Mouse (Mus musculus) stomach, embryonic 14.5 days (tissue): ENCODE results near the gene Cacnb1. TPM values are rescaled to one million over a fixed set of nuclear protein-coding genes. Genes with fewer than 3 reads are reported as not detected.

Source experiments
- ATAC-seq: fragments of 200-750 bp; cut with Nextera tagmentation; 2 replicates; pipeline ENCODE4 v1.8.0; 2017; ENCODE audit warnings: low read depth, moderate TSS enrichment; ENCODE audit not compliant: insufficient number of reproducible peaks, insufficient read depth, low FRiP score
- H3K27ac ChIP-seq: fragments of 300-500 bp; sonication (generic); 2 replicates; pipeline ENCODE4 v1.5.1; 2014; ENCODE audit warnings: mild to moderate bottlenecking, low read length, moderate library complexity, mixed read lengths
- H3K27me3 ChIP-seq: fragments of 300-500 bp; sonication (generic); 2 replicates; pipeline ENCODE4 v1.6.1; 2014; ENCODE audit warnings: low read length, control low read depth, mixed read lengths; ENCODE audit not compliant: control insufficient read depth, insufficient read depth
- H3K36me3 ChIP-seq: fragments of 300-500 bp; sonication (generic); 2 replicates; pipeline ENCODE4 v1.6.1; 2014; ENCODE audit warnings: mild to moderate bottlenecking, control low read depth, low read length, moderate library complexity, mixed read lengths; ENCODE audit not compliant: control insufficient read depth, insufficient read depth
- H3K4me1 ChIP-seq: fragments of 300-500 bp; sonication (generic); 2 replicates; pipeline ENCODE4 v1.6.1; 2014; ENCODE audit warnings: low read length, control low read depth, mixed read lengths; ENCODE audit not compliant: control insufficient read depth, insufficient read depth
- H3K4me2 ChIP-seq: fragments of 300-500 bp; sonication (generic); replicated peaks from 2 replicates; pipeline ENCODE4 v1.6.1; 2014; ENCODE audit warnings: low read depth, low read length, control low read depth
- H3K4me3 ChIP-seq: fragments of 300-500 bp; sonication (generic); 2 replicates; pipeline ENCODE4 v1.5.1; 2014; ENCODE audit warnings: low read depth, low read length, control low read depth
- H3K9ac ChIP-seq: fragments of 300-500 bp; sonication (generic); replicated peaks from 2 replicates; pipeline ENCODE4 v1.6.1; 2014; ENCODE audit warnings: low read depth, mild to moderate bottlenecking, control low read depth, low read length, moderate library complexity, mixed read lengths
- H3K9me3 ChIP-seq: fragments of 300-500 bp; sonication (generic); 2 replicates; pipeline ENCODE4 v1.6.1; 2016; ENCODE audit warnings: low read depth, low read length, control low read depth; ENCODE audit not compliant: control insufficient read depth
- WGBS: fragments of 180-500 bp; shearing (Covaris S2); extraction: QIAGEN DNeasy Blood & Tissue Kit; methylation state at CpG from one replicate; pipeline ENCODE4 v1.1.7; 2014; 5-methylcytosine and 5-hydroxymethylcytosine counted together
- polyA plus RNA-seq: library from polyadenylated mRNA; unstranded; fragments of >200 nt; fragmentation: Nextera tagmentation; extraction: Ambion mirVana; gene quantifications from 2 replicates; pipeline ENCODE4 v1.2.1, GENCODE M21; 2014

Cacnb1 gene
- polyA plus RNA-seq, 1 experiment from 2014 or later, result 7.3 TPM

DNA sequence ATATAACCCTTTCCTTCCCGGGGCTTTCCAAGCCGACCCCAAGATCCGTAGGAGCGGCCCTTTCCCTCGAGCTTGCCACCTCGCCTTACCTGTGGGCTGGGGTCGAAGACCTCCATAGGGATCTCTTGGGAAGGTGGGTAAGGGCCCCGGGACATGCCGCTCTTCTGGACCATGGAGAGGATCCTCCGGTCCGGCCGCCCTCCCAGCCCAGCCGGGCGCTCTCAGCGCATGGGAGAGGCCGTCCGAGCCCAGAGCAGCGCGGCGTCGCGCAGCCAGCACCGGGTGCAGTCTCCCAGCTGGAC is 630 bp downstream of the Cacnb1 start:
- H3K36me3 ChIP-seq, result peaks cover 5% of the 10 kb centered on the region; the same call in 1 of the 2 replicates
- peak overlapping the region; percentile 79 for H3K4me3 ChIP-seq
- ATAC-seq, result no peak
- peaks cover 23% of the 10 kb centered on the region for H3K4me1 ChIP-seq
- WGBS, result under 1% methylated on average over 23 of the region's 23 CpGs
- peak overlapping the region; percentile 89 for H3K27ac ChIP-seq
- no peaks in the 10 kb centered on the region for H3K27me3 ChIP-seq
- H3K9me3 ChIP-seq, result no peaks in the 10 kb centered on the region
- H3K4me2 ChIP-seq, result peak overlapping the region; percentile 94
- peak overlapping the region; percentile 67 for H3K9ac ChIP-seq

DNA sequence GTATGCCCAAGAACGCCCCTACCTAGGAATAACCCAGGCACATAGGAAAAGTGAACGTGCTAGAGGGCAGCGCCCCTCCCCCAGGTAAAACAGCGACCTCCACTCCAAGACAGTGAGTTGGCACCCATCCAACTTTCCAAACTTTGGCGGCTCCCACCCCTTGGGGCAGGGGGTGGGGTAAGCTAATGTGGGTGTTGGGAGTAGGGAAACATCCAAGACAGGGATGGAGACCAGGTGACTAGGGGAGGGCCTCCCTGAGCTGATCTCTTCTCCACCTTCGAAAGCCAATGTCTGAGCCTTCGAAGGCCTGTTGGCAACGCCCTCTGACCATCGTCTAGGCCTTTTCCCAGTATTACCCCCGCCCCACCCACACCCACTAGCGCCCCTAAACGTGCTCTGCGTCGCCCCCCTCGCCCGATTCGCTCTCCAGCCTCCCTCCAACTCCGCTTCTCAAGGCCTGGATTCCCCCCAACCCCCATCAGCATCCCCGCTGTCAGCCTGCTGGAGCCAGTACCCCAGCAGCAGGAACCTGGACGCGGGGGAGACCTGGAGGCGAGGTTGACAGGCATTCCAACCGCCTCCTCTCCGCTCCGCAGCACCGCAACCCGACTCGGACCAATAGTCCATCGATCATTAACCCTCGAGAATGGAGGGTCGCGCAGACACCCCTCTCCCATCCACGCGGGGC is 1.1 kb downstream of the Cacnb1 start:
- H3K36me3 ChIP-seq, result peaks cover 5% of the 10 kb centered on the region; the same call in 1 of the 2 replicates
- H3K27ac ChIP-seq, result peak overlapping the region; percentile 89
- H3K4me2 ChIP-seq, result peak overlapping the region; percentile 94
- 0 out of 2 replicates have a peak, but pooled peaks have one; percentile 3 for ATAC-seq
- no peaks in the 10 kb centered on the region for H3K9me3 ChIP-seq
- H3K4me1 ChIP-seq, result peaks cover 23% of the 10 kb centered on the region
- H3K9ac ChIP-seq, result peak overlapping the region; percentile 67
- no peaks in the 10 kb centered on the region for H3K27me3 ChIP-seq
- 5% methylated on average over 34 of the region's 34 CpGs for WGBS
- peak overlapping the region; percentile 79 for H3K4me3 ChIP-seq

DNA sequence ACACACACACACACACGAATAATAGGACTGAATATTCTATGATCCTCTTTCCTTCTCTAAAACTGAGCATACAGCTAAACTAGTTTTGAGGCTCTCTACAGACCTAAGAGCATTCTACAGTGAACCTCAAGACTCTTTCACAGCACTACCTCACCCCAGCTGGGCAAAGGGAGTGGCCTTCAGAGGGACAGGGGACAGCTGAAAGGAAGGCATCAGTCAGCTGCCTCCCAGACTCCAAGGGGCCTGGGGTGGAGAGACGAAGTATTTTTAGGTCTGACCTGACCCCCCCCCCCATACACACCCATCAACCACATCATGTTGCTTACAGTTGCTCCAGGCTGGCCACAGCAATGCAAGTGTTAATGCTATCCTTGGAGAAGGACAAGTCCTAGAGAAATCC is 1.7 kb downstream of the Cacnb1 start:
- no peak overlapping the region for H3K9ac ChIP-seq
- no peak overlapping the region for H3K27ac ChIP-seq
- peak overlapping the region; percentile 94 for H3K4me2 ChIP-seq
- ATAC-seq, result no peak
- peaks cover 22% of the 10 kb centered on the region for H3K4me1 ChIP-seq
- H3K27me3 ChIP-seq, result no peaks in the 10 kb centered on the region
- no peaks in the 10 kb centered on the region for H3K9me3 ChIP-seq
- H3K4me3 ChIP-seq, result peak overlapping the region; percentile 79
- 38% methylated on average over 2 of the region's 2 CpGs for WGBS
- peaks cover 5% of the 10 kb centered on the region; the same call in 1 of the 2 replicates for H3K36me3 ChIP-seq

DNA sequence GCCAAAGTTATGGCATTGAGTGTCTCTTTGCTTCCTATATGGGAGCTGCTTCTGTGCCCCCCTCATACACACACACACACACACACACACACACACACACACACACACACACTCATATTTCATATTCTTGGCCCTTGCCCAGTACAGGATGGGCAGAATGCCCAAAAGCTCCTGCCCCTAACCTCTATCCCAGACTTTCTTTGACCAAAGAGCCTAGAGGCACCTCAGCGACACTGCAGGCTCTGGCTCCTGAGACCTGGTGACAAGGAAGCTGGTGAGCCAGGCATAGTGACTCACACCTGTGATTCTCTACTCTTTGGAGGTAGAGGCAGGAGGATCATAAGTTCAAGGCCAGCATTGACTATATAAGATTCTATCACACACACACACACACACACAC is 2.1 kb downstream of the Cacnb1 start:
- WGBS, result 72% methylated on average over 1 of the region's 1 CpGs
- H3K4me1 ChIP-seq, result peaks cover 18% of the 10 kb centered on the region
- H3K27ac ChIP-seq, result no peak overlapping the region; the same call in 1 of the 2 replicates
- no peak for ATAC-seq
- H3K9ac ChIP-seq, result no peak overlapping the region
- peak overlapping the region; percentile 94; the same call in 1 of the 2 replicates for H3K4me2 ChIP-seq
- H3K27me3 ChIP-seq, result no peaks in the 10 kb centered on the region
- no peaks in the 10 kb centered on the region for H3K9me3 ChIP-seq
- H3K36me3 ChIP-seq, result peaks cover 5% of the 10 kb centered on the region; the same call in 1 of the 2 replicates
- no peak overlapping the region for H3K4me3 ChIP-seq

DNA sequence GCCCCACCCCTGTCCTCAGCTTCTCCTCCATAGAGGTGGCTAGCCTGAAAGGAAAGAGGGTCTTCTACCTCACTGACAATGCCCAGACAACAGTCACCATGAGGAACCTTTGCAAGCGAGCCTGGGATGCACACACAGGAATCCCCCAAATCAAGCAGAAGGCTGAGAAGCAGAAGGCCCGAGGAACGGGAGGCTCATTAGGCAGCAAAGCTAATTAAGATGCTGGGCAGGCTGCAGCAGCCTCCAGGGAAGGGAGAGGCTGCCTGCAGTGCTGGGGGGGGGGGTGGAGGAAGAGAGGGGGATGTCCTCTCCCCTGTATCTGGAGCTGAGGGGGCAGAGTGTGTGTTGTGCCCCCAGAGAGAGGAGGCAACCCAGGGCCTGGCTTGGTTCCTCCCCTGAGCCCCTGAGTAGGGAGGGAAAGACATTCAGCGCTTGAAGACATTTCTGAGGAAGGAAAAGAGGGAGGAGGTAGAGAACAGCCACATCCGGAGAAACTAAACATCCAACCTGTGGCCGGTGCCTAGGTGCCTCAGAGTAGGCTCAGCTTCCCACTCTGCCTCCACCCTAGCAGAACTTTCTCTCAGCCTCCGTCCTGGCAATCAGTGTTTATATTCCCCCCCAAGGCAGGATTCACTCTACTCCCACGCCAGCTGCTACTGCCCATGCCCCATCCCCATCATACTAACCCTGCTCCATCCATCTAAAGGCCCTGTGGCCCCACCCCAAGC is 2.8 kb downstream of the Cacnb1 start:
- WGBS, result 33% methylated on average over 8 of the region's 8 CpGs
- no peak for ATAC-seq
- Histone ChIP-seq H3K4me2 (peak overlapping the region; percentile 14; the same call in 1 of the 2 replicates), H3K9me3 (no peaks in the 10 kb centered on the region), H3K4me1 (peaks cover 17% of the 10 kb centered on the region; the same call in 1 of the 2 replicates), H3K36me3 (peaks cover 5% of the 10 kb centered on the region; the same call in 1 of the 2 replicates), H3K27me3 (no peaks in the 10 kb centered on the region), H3K27ac (peak overlapping the region; percentile 15; the same call in 1 of the 2 replicates), H3K9ac (no peak overlapping the region), H3K4me3 (no peak overlapping the region)

DNA sequence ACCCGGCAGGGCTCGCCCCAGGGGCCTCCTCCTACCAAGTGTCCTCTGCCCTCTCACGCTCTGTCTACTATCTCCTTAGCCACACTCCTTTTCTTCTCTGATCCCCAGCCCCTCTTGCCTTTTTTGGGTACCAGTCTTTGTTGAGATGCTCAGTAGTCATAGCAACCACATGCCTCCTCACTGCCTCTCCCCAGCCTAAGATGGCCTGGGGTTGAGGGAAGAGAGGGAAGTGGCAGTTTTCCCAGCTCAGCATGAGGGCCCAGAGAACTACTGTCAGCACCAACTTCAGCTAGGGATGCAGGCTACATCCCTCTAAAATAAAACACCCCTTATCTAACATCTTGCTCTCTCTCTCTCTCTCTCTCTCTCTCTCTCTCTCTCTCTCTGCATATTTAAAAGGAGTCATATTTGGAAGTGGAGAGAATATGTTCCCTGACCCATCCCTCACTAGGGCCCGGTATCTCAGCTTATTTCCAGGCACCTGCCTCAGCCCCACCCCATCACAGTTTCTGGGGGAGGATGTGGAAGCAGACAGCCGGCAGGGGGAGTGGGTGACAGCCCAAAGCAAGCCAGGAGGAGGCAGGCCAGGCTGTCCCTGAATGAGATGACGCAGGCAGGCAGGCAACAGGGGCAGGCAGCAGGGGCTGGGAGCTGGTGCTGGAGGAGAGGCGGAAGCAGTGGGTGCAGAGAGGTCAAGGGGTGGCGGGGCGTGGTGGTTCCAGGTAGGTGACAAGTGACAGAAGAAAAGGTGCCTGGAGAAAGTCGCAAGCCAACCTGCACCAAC is 3.8 kb downstream of the Cacnb1 start:
- no peaks in the 10 kb centered on the region for H3K27me3 ChIP-seq
- H3K4me3 ChIP-seq, result no peak overlapping the region
- WGBS, result 41% methylated on average over 10 of the region's 10 CpGs
- ATAC-seq, result no peak
- H3K4me1 ChIP-seq, result peaks cover 17% of the 10 kb centered on the region; the same call in 1 of the 2 replicates
- H3K9me3 ChIP-seq, result no peaks in the 10 kb centered on the region
- H3K36me3 ChIP-seq, result peaks cover 5% of the 10 kb centered on the region; the same call in 1 of the 2 replicates
- H3K4me2 ChIP-seq, result peak overlapping the region; percentile 14; the same call in 1 of the 2 replicates
- H3K9ac ChIP-seq, result no peak overlapping the region
- no peak overlapping the region for H3K27ac ChIP-seq

DNA sequence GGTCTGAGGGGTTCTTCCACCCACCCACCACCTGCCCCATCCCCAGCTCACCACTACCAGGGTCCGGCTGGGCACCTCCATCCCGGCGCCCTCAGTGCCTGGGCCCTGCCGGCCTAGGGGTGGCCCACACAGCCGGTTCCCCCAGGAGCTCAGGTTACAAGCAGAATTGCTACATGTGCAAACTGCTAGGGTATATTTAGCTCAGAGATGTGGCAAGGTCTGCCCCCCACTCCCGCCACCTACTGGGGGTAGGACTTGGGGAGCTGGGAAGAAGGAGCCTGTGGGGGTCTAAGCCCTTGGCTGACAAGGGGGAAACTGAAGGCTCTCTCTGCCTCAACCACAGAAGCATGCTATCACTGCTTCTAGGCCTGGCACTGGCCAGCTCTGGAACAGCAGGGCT is 4.6 kb downstream of the Cacnb1 start:
- no peak for ATAC-seq
- Histone ChIP-seq H3K4me1 (peaks cover 17% of the 10 kb centered on the region; the same call in 1 of the 2 replicates), H3K4me2 (no peak overlapping the region), H3K27me3 (no peaks in the 10 kb centered on the region), H3K9me3 (no peaks in the 10 kb centered on the region), H3K27ac (no peak overlapping the region), H3K36me3 (peaks cover 5% of the 10 kb centered on the region; the same call in 1 of the 2 replicates), H3K9ac (no peak overlapping the region), H3K4me3 (no peak overlapping the region)
- WGBS, result 74% methylated on average over 6 of the region's 6 CpGs

DNA sequence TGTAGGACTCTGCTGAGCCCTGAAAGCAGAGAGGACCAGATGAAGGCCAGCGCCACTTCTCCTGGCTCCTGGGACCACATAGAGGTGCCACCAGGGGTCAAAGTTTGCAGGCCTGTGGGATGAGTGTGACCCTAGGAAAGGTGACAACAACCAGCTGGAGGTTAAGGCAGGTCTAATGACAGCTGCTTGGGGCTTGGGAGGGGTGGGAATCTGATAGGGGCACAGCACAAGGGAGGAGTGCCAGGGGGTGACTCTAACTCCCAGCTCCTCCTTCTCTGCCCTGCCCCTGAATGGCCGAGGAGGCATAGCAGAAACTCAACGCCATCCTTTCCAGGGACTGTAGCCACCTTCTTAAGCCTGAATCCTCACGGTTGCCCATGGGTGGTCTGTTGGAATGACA is 6.0 kb downstream of the Cacnb1 start:
- ATAC-seq, result no peak
- H3K27ac ChIP-seq, result no peak overlapping the region
- WGBS, result 73% methylated on average over 4 of the region's 4 CpGs
- H3K9me3 ChIP-seq, result no peaks in the 10 kb centered on the region
- no peak overlapping the region for H3K4me3 ChIP-seq
- peaks cover 17% of the 10 kb centered on the region; the same call in 1 of the 2 replicates for H3K4me1 ChIP-seq
- H3K36me3 ChIP-seq, result peaks cover 5% of the 10 kb centered on the region; the same call in 1 of the 2 replicates
- no peak overlapping the region for H3K4me2 ChIP-seq
- no peak overlapping the region for H3K9ac ChIP-seq
- no peaks in the 10 kb centered on the region for H3K27me3 ChIP-seq
